Mouse (Mus musculus) spleen, postnatal 36 days (tissue): Measurements from ENCODE around the gene Ptdss2.

Experiments
- DNase-seq, 2 experiments: peaks; one replicate each; pipeline ENCODE4 v3.0.0; 2022; ENCODE audit warnings: low spot score in 2 of 2, mixed read lengths in 1 of 2

Ptdss2 gene

GRCm38 (mm10) chr7:141173323-141173850 lies 51.2 kb downstream of the Ptdss2 start:
- DNase-seq: no peak

- no peak for DNase-seq
Observed at GRCm38 (mm10) chr7:141175068-141175467, 52.9 kb downstream of the Ptdss2 start.

GRCm38 (mm10) chr7:141176173-141176572 lies 54.0 kb downstream of the Ptdss2 start:
- DNase-seq: peak; percentile 81 to 83

GRCm38 (mm10) chr7:141188194-141188593 lies 66.0 kb downstream of the Ptdss2 start:
- no peak for DNase-seq

GRCm38 (mm10) chr7:141188733-141189132 lies 66.6 kb downstream of the Ptdss2 start:
- no peak for DNase-seq

- DNase-seq: no peak
Observed at GRCm38 (mm10) chr7:141190220-141190619, 68.0 kb downstream of the Ptdss2 start.

- no peak for DNase-seq
Observed at GRCm38 (mm10) chr7:141191036-141191435, 68.9 kb downstream of the Ptdss2 start.

GRCm38 (mm10) chr7:141191796-141192685 lies 69.9 kb downstream of the Ptdss2 start:
- no peak for DNase-seq

- no peak for DNase-seq
Observed at GRCm38 (mm10) chr7:141192776-141193347, 70.7 kb downstream of the Ptdss2 start.

GRCm38 (mm10) chr7:141193348-141193856 lies 71.2 kb downstream of the Ptdss2 start:
- peak in 1 of 2 experiments; percentile 31 for DNase-seq

- peak; percentile 98 to 99 for DNase-seq
Observed at GRCm38 (mm10) chr7:141193948-141194347, 71.8 kb downstream of the Ptdss2 start, which contains the start of the genes Hras and Lrrc56. Hras (minus strand) TSS chr7:141194005. Lrrc56 (plus strand) TSS chr7:141194157.

GRCm38 (mm10) chr7:141194409-141194808 lies 72.2 kb downstream of the Ptdss2 start:
- no peak for DNase-seq

- peak; percentile 95 to 97 for DNase-seq
Observed at GRCm38 (mm10) chr7:141194830-141195229, 72.6 kb downstream of the Ptdss2 start.

- DNase-seq: no peak
Observed at GRCm38 (mm10) chr7:141195754-141196153, 73.6 kb downstream of the Ptdss2 start.

GRCm38 (mm10) chr7:141196619-141197282 lies 74.6 kb downstream of the Ptdss2 start:
- no peak for DNase-seq

GRCm38 (mm10) chr7:141198121-141198520 lies 75.9 kb downstream of the Ptdss2 start:
- no peak for DNase-seq

- no peak for DNase-seq
Observed at GRCm38 (mm10) chr7:141204546-141204945, 82.4 kb downstream of the Ptdss2 start.

- DNase-seq: no peak
Observed at GRCm38 (mm10) chr7:141205504-141205903, 83.3 kb downstream of the Ptdss2 start.

GRCm38 (mm10) chr7:141206182-141206937 lies 84.2 kb downstream of the Ptdss2 start:
- no peak for DNase-seq
